Mouse (Mus musculus): ENCODE data around the gene Nfatc4. TPM values are rescaled to one million over a fixed set of nuclear protein-coding genes. Genes with fewer than 3 reads are reported as not detected.
A peak's percentile ranks its signal among the peaks of the same experiment; 100 is the strongest.

Gene Nfatc4
- 10 to 100 TPM; 47.0 to 49.4 TPM for total RNA-seq (2021)
- long read RNA-seq, experiment 1, partial matches to known transcripts: 4 of 14 reads
- long read RNA-seq, experiment 1, other reads (novel, unspliced or antisense): 5 of 14 reads
- long read RNA-seq, experiment 2, partial matches to known transcripts: 9 of 22 reads
- long read RNA-seq, experiment 2, other reads (novel, unspliced or antisense): 8 of 22 reads

GRCm38 (mm10) chr14:55822991-55823762, at the start of gene Nfatc4:
Nfatc4 (plus strand) TSS chr14:55823144.
- DNase-seq (ENCODE audit: low spot score in 2 of 2): peak; percentile 59 to 71

- DNase-seq (ENCODE audit: low spot score in 2 of 2): no peak
Measured at GRCm38 (mm10) chr14:55776711-55777110, 46.2 kb upstream of the Nfatc4 start.

GRCm38 (mm10) chr14:55777176-55777575, 45.8 kb upstream of the Nfatc4 start:
- DNase-seq (ENCODE audit: low spot score in 2 of 2): no peak

GRCm38 (mm10) chr14:55777806-55778205, 45.1 kb upstream of the Nfatc4 start:
- no peak for DNase-seq (ENCODE audit: low spot score in 2 of 2)

GRCm38 (mm10) chr14:55778686-55779085, 44.3 kb upstream of the Nfatc4 start:
- no peak for DNase-seq (ENCODE audit: low spot score in 2 of 2)

GRCm38 (mm10) chr14:55779656-55780055, 43.3 kb upstream of the Nfatc4 start:
- peak in 1 of 2 experiments; percentile 1 for DNase-seq (ENCODE audit: low spot score in 2 of 2)

GRCm38 (mm10) chr14:55780736-55781135, 42.2 kb upstream of the Nfatc4 start:
- DNase-seq (ENCODE audit: low spot score in 2 of 2): peak; percentile 1 to 6

- DNase-seq (ENCODE audit: low spot score in 2 of 2): peak; percentile 10 to 13
Measured at GRCm38 (mm10) chr14:55781310-55781709, 41.6 kb upstream of the Nfatc4 start.

GRCm38 (mm10) chr14:55782361-55782960, 40.5 kb upstream of the Nfatc4 start:
- peak; percentile 0 to 1 for DNase-seq (ENCODE audit: low spot score in 2 of 2)

GRCm38 (mm10) chr14:55783171-55783957, 39.6 kb upstream of the Nfatc4 start:
- peak; percentile 2 to 3 for DNase-seq (ENCODE audit: low spot score in 2 of 2)

GRCm38 (mm10) chr14:55783958-55784235, 39.0 kb upstream of the Nfatc4 start, which contains the start of gene Adcy4:
Adcy4 (minus strand) TSS chr14:55784095.
- peak; percentile 1 for DNase-seq (ENCODE audit: low spot score in 2 of 2)

- DNase-seq (ENCODE audit: low spot score in 2 of 2): peak; percentile 1 to 2
Measured at GRCm38 (mm10) chr14:55785195-55785594, 37.7 kb upstream of the Nfatc4 start.

GRCm38 (mm10) chr14:55787731-55788130, 35.2 kb upstream of the Nfatc4 start:
- no peak for DNase-seq (ENCODE audit: low spot score in 2 of 2)

GRCm38 (mm10) chr14:55788256-55789050, 34.5 kb upstream of the Nfatc4 start, which contains the start of gene Ripk3:
Ripk3 (minus strand) TSS chr14:55788865.
- DNase-seq (ENCODE audit: low spot score in 2 of 2): no peak

GRCm38 (mm10) chr14:55793461-55793860, 29.5 kb upstream of the Nfatc4 start:
- no peak for DNase-seq (ENCODE audit: low spot score in 2 of 2)

GRCm38 (mm10) chr14:55793946-55794345, 29.0 kb upstream of the Nfatc4 start:
- DNase-seq (ENCODE audit: low spot score in 2 of 2): no peak

GRCm38 (mm10) chr14:55795380-55796163, 27.4 kb upstream of the Nfatc4 start:
- DNase-seq (ENCODE audit: low spot score in 2 of 2): peak in 1 of 2 experiments; percentile 2

- peak in 1 of 2 experiments; percentile 55 for DNase-seq (ENCODE audit: low spot score in 2 of 2)
Measured at GRCm38 (mm10) chr14:55814885-55815284, 8.1 kb upstream of the Nfatc4 start.

GRCm38 (mm10) chr14:55815310-55815751, 7.6 kb upstream of the Nfatc4 start:
- peak in 1 of 2 experiments; percentile 33 for DNase-seq (ENCODE audit: low spot score in 2 of 2)
